ENCODE assay signal across 10 mouse cellular contexts in genomic region chr11:98497388-98498288, GRCm38 (mm10). TPM values are rescaled to one million over a fixed set of nuclear protein-coding genes. Genes with fewer than 3 reads are reported as not detected.
A peak's percentile ranks its signal among the peaks of the same experiment; 100 is the strongest.
DNase-seq lines count a peak whose midpoint lies in the region; ATAC-seq and TF ChIP-seq lines count a peak whose summit lies in the region.
"Had no signal": no experiment of that assay in that cellular context is flagged by ENCODE, and none has a peak within 500 bp of the region (broad histone marks: within the 10 kb centered on the region; RNA-seq: fewer than 3 reads in every experiment).

No protein-coding gene starts in this region.

- H3K4me1 ChIP-seq in midbrain, embryonic 13.5 days (replicated peaks) = peaks cover 6% of the 10 kb centered on the region; the same call in 1 of the 2 replicates
- no peaks in the 10 kb centered on the region for H3K4me1 ChIP-seq in midbrain, embryonic 16.5 days (ENCODE audit: control insufficient read depth, insufficient read depth, low read length)
- no peaks in the 10 kb centered on the region for H3K4me1 ChIP-seq in kidney, postnatal 0 days (replicated peaks; ENCODE audit: insufficient read depth, low read length)

- no peak overlapping the region for H3K4me3 ChIP-seq in midbrain, embryonic 13.5 days (replicated peaks)
- H3K4me3 ChIP-seq in midbrain, embryonic 16.5 days (ENCODE audit: low read depth, low read length) = no peak overlapping the region
- no peak overlapping the region for H3K4me3 ChIP-seq in kidney, postnatal 0 days (replicated peaks; ENCODE audit: low read depth, low read length)
- H3K4me3 ChIP-seq: limb, embryonic 15.5 days had no signal

- no peak for ATAC-seq in midbrain, embryonic 13.5 days
- ATAC-seq in midbrain, embryonic 16.5 days = no peak
- ATAC-seq in kidney, postnatal 0 days (replicated peaks; ENCODE audit: low FRiP score, low read depth) = no peak
- ATAC-seq in granulocyte monocyte progenitor cell, adult 5-6 weeks (replicated peaks; ENCODE audit: poor library complexity, severe bottlenecking) = no peak

- H3K27ac ChIP-seq in midbrain, embryonic 13.5 days = 0 out of 2 replicates have a peak overlapping the region, but pooled peaks have one; percentile 15
- H3K27ac ChIP-seq in midbrain, embryonic 16.5 days (ENCODE audit: low read length) = no peak overlapping the region
- peak overlapping the region; percentile 40; the same call in 1 of the 2 replicates for H3K27ac ChIP-seq in kidney, postnatal 0 days
- H3K27ac ChIP-seq: limb, embryonic 15.5 days had no signal

- no peak overlapping the region for H3K9ac ChIP-seq in midbrain, embryonic 13.5 days (replicated peaks)
- no peak overlapping the region for H3K9ac ChIP-seq in midbrain, embryonic 16.5 days (ENCODE audit: low read depth, low read length)
- no peak overlapping the region for H3K9ac ChIP-seq in kidney, postnatal 0 days (ENCODE audit: low read depth, low read length)
- H3K9ac ChIP-seq: limb, embryonic 15.5 days had no signal

- TF ChIP-seq CTCF in kidney, postnatal 0 days (IDR thresholded peaks at IDR 0.05; ENCODE audit: low read depth) = no peak

- H3K9me3 ChIP-seq in midbrain, embryonic 13.5 days = no peaks in the 10 kb centered on the region
- no peaks in the 10 kb centered on the region for H3K9me3 ChIP-seq in midbrain, embryonic 16.5 days (replicated peaks; ENCODE audit: control insufficient read depth, low read length, poor library complexity, severe bottlenecking)
- H3K9me3 ChIP-seq in kidney, postnatal 0 days (replicated peaks; ENCODE audit: low read length) = no peaks in the 10 kb centered on the region
- H3K9me3 ChIP-seq: limb, embryonic 15.5 days had no signal

- H3K4me2 ChIP-seq in midbrain, embryonic 13.5 days (replicated peaks) = no peak overlapping the region
- no peak overlapping the region for H3K4me2 ChIP-seq in midbrain, embryonic 16.5 days (ENCODE audit: low read length)
- H3K4me2 ChIP-seq in kidney, postnatal 0 days (ENCODE audit: low read length) = peak overlapping the region; percentile 8; the same call in 1 of the 2 replicates
- H3K4me2 ChIP-seq: limb, embryonic 15.5 days had no signal

- peak; percentile 47 for DNase-seq in embryo, embryonic 11 days
- DNase-seq in kidney, postnatal 0 days (ENCODE audit: low spot score) = peak; percentile 61
- peak; percentile 62 to 63 for DNase-seq in thymus, postnatal 10 days (ENCODE audit: low spot score in 2 of 2)
- no peak for DNase-seq in cerebellum, adult 11-12 months
- DNase-seq in cerebellum, postnatal 36 days = no peak
- DNase-seq: adrenal gland, postnatal 14 days had no signal

- H3K27me3 ChIP-seq in midbrain, embryonic 13.5 days = peaks cover 10% of the 10 kb centered on the region; the same call in 1 of the 2 replicates
- H3K27me3 ChIP-seq in midbrain, embryonic 16.5 days (ENCODE audit: control insufficient read depth, insufficient read depth, low read depth, low read length) = no peaks in the 10 kb centered on the region
- no peaks in the 10 kb centered on the region for H3K27me3 ChIP-seq in kidney, postnatal 0 days (ENCODE audit: insufficient read depth, low read length)

- 45% methylated on average over 22 of the region's 22 CpGs for WGBS in midbrain, embryonic 13.5 days
- WGBS in midbrain, embryonic 16.5 days = 39% methylated on average over 22 of the region's 22 CpGs
- 16% methylated on average over 22 of the region's 22 CpGs for WGBS in kidney, postnatal 0 days

- H3K36me3 ChIP-seq in midbrain, embryonic 13.5 days = no peaks in the 10 kb centered on the region
- no peaks in the 10 kb centered on the region for H3K36me3 ChIP-seq in midbrain, embryonic 16.5 days (ENCODE audit: control insufficient read depth, insufficient read depth, low read length)
- H3K36me3 ChIP-seq in kidney, postnatal 0 days (ENCODE audit: insufficient read depth, low read length) = no peaks in the 10 kb centered on the region
- H3K36me3 ChIP-seq: limb, embryonic 15.5 days had no signal

RNA-seq across cellular contexts. Expression of gene Ikzf3, which starts 48.2 kb away (rescaled TPM):
- 0.36 TPM in 1 of 2 replicates, not detected in the other for polyA plus RNA-seq in midbrain, embryonic 13.5 days (2015; fragmentation: Nextera tagmentation; extraction: Ambion mirVana)
- polyA plus RNA-seq in midbrain, embryonic 16.5 days (2015; fragmentation: Nextera tagmentation; extraction: Ambion mirVana) = not detected in 2 replicates
- 0.26 and 0.29 TPM in 2 replicates for polyA plus RNA-seq in kidney, postnatal 0 days (2015; fragmentation: Nextera tagmentation; extraction: Ambion mirVana)
- total RNA-seq in granulocyte monocyte progenitor cell, adult 5-6 weeks (2014; fragmentation: Nextera tagmentation) = 0.15 TPM in 1 of 2 replicates, not detected in the other
- total RNA-seq in granulocyte monocyte progenitor cell, adult 5-6 weeks (2017) = not detected in 2 replicates

RNA-seq across cellular contexts. Expression of gene Grb7, which starts 51.4 kb away (rescaled TPM):
- 0.21 and 0.24 TPM in 2 replicates for polyA plus RNA-seq in midbrain, embryonic 13.5 days (2015; fragmentation: Nextera tagmentation; extraction: Ambion mirVana)
- 0.42 and 0.82 TPM in 2 replicates for polyA plus RNA-seq in midbrain, embryonic 16.5 days (2015; fragmentation: Nextera tagmentation; extraction: Ambion mirVana)
- 66.9 and 73.2 TPM in 2 replicates for polyA plus RNA-seq in kidney, postnatal 0 days (2015; fragmentation: Nextera tagmentation; extraction: Ambion mirVana)
- not detected in 2 replicates for total RNA-seq in granulocyte monocyte progenitor cell, adult 5-6 weeks (2014; fragmentation: Nextera tagmentation)
- not detected in 2 replicates for total RNA-seq in granulocyte monocyte progenitor cell, adult 5-6 weeks (2017)

RNA-seq across cellular contexts. Expression of gene Zpbp2, which starts 53.3 kb away (rescaled TPM):
- 0.12 TPM in 1 of 2 replicates, not detected in the other for polyA plus RNA-seq in midbrain, embryonic 13.5 days (2015; fragmentation: Nextera tagmentation; extraction: Ambion mirVana)
- polyA plus RNA-seq in midbrain, embryonic 16.5 days (2015; fragmentation: Nextera tagmentation; extraction: Ambion mirVana) = 0.15 TPM in 1 of 2 replicates, not detected in the other
- 0.43 and 0.64 TPM in 2 replicates for polyA plus RNA-seq in kidney, postnatal 0 days (2015; fragmentation: Nextera tagmentation; extraction: Ambion mirVana)
- total RNA-seq in granulocyte monocyte progenitor cell, adult 5-6 weeks (2014; fragmentation: Nextera tagmentation) = 1.6 TPM in 1 of 2 replicates, not detected in the other
- not detected in 2 replicates for total RNA-seq in granulocyte monocyte progenitor cell, adult 5-6 weeks (2017)
- total RNA-seq: adrenal gland, postnatal 14 days had no signal

RNA-seq across cellular contexts. Expression of gene Mien1, which starts 58.8 kb away (rescaled TPM):
- 231 and 239 TPM in 2 replicates for polyA plus RNA-seq in midbrain, embryonic 13.5 days (2015; fragmentation: Nextera tagmentation; extraction: Ambion mirVana)
- 252 TPM in 2 replicates for polyA plus RNA-seq in midbrain, embryonic 16.5 days (2015; fragmentation: Nextera tagmentation; extraction: Ambion mirVana)
- polyA plus RNA-seq in kidney, postnatal 0 days (2015; fragmentation: Nextera tagmentation; extraction: Ambion mirVana) = 155 and 158 TPM in 2 replicates
- total RNA-seq in granulocyte monocyte progenitor cell, adult 5-6 weeks (2014; fragmentation: Nextera tagmentation) = 66.2 and 84.5 TPM in 2 replicates
- 23.7 and 24.9 TPM in 2 replicates for total RNA-seq in granulocyte monocyte progenitor cell, adult 5-6 weeks (2017)

Comparison
In these comparisons a context has a peak if more than half of its experiments do, and no peak if none do; other contexts are left out.
1. DNase-seq: peak in embryo, embryonic 11 days (single experiment), kidney, postnatal 0 days (single experiment) and thymus, postnatal 10 days (2 of 2); none in cerebellum, adult 11-12 months (single experiment) and cerebellum, postnatal 36 days (0 of 2).
2. RNA of gene Grb7, which starts 51.4 kb away (polyA plus RNA-seq): 66.9 to 73.2 TPM in kidney, postnatal 0 days; 0.42 to 0.82 TPM in midbrain, embryonic 16.5 days and 0.21 to 0.24 TPM in midbrain, embryonic 13.5 days; every median in the first group is over 10 times any median in the second.